Mouse (Mus musculus): ENCODE results near the gene Fto.

Fto gene

GRCm38 (mm10) chr8:91571978-91572377 is 258.7 kb downstream of the Fto start:
- no peak for DNase-seq

- no peak for DNase-seq
Observed at GRCm38 (mm10) chr8:91572630-91573029, 259.3 kb downstream of the Fto start.

- no peak for DNase-seq
Observed at GRCm38 (mm10) chr8:91575576-91575975, 262.3 kb downstream of the Fto start.

DNA sequence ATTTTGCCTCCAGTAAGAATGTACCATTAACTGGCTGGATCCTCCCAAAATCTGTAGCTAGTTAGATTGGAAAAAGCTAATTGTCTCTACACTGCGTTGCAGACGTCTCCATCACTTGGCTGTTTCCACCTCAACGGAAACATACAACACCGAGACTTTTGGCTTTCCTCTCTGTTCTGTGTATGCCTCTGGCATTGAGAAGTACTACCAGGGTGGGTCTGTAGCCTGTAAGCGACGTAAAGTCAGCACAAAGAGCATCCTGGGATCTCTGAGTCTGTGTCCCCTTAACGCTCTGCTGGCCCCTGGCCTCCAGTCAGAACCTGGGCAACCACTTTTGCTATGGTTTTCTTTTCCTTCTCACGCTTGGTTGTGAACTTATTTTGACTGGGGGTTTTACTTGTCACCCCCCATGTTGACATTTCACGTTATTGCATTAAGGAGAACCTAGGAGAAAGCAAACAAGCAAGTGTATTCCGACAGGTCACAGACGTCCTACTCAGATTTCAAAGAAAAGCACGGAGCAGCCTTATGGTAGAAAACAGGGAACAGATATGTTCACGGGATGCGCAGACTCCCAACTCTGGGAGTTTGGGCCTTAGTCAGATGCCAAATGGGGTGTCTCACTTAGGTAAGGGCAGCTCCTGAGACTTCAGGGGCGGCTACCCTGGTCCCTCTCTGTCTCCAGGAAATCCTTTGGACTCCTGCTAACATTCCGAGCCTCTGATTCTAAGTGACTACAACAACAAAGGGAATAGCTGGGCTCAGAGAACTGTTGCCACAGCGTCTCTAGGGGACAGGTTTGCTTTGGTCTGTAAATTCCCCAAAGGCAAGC is 263.0 kb downstream of the Fto start:
- no peak for DNase-seq

- no peak for DNase-seq
Observed at GRCm38 (mm10) chr8:91576918-91577241, 263.6 kb downstream of the Fto start.

- no peak for DNase-seq
Observed at GRCm38 (mm10) chr8:91577605-91578004, 264.3 kb downstream of the Fto start.

DNA sequence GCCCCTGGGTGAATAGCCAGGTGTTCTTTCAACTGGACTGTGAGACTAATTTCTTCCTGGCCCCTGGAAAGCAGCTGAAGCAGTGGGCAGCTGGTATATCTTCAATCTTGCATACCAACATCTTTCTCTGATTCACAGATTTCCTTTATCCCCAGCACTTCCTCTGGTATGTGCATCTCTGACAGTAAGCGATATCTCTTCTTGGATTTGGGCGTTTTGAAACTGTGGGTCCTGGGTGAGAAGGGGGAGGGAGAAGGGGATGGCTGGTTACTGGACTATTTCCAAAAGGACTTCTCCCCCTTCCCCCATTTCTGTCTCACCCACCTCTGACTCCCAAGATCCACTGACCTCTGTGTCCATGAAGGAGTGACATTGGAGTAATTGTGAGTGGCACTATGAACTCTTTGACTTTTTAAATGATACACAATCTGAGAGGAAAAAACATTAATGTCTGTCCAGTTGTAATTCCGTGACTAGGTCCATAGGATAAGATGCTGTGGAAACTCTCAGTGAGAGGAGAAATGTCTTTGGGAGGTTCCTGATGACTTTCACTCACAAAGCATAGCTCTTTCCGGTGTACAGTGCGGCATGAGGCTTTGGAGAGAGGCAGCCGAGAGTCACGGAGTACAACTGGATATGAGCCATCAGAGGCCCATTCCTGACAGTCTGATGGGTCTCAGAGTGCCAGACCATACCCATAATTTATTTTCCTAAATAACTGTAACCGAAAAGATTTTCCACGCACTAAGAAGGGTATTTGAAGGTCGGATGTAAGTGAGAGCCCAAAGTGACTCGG is 271.5 kb downstream of the Fto start:
- DNase-seq = no peak

DNA sequence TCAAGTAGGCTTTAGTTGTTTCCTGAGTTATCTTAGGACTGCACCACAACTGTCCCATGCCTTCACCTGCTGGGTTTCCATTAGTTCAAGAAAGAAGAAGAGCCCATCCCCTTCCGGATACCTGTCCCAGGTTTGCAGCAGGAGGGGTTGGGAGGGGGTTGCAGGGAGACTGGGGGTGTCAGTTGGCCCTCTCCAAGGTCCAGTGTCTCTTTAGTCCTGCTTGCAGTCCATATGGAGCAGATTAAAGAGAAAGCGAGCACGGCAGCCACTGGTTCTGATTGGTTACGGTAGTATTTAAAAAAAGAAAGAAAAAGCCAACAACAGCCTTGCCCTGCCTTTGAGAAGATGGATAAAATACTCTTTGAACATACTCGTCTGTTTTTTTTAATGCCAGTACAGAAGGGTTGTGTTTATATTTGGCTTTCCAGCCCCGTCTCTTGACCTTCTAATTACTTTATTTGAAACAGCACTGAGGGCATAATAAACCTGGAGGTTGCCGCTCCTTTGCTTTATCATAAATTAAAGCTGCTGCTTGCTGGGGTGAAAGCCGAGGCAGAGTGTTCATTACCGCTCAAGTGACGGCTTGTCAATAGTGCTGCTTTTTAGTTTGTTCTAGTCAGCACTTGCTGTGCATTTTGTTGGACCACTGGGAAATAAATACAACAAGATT is 279.2 kb downstream of the Fto start:
- no peak for DNase-seq

GRCm38 (mm10) chr8:91593202-91593781 is 280.0 kb downstream of the Fto start:
- no peak for DNase-seq

GRCm38 (mm10) chr8:91599349-91599837 is 286.1 kb downstream of the Fto start:
- DNase-seq = no peak

- DNase-seq = no peak
Observed at GRCm38 (mm10) chr8:91603751-91604150, 290.4 kb downstream of the Fto start.

GRCm38 (mm10) chr8:91605901-91606300 is 292.6 kb downstream of the Fto start:
- no peak for DNase-seq

DNA sequence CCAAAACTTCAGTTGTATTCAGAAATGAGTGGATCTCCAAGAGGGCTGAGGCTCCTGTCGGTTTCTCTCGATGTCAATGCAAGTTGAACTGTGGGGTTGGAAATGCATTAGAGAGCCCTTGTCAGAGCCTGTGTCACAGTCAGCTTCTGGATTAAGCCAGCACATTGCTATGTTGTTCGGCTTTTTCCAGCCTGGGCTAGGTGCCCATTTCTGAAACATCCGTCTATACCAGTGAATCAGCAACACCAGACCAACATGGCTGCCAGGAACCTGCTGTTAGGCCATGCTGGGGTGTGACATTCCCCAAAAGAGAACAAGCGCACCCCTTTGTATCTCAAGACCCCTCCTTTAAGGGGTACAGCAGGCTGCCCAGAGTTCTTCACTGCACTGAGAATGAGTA is 293.8 kb downstream of the Fto start:
- DNase-seq = no peak

- DNase-seq = no peak
Observed at GRCm38 (mm10) chr8:91611191-91611590, 297.9 kb downstream of the Fto start.

- no peak for DNase-seq
Observed at GRCm38 (mm10) chr8:91611723-91612362, 298.5 kb downstream of the Fto start.

DNA sequence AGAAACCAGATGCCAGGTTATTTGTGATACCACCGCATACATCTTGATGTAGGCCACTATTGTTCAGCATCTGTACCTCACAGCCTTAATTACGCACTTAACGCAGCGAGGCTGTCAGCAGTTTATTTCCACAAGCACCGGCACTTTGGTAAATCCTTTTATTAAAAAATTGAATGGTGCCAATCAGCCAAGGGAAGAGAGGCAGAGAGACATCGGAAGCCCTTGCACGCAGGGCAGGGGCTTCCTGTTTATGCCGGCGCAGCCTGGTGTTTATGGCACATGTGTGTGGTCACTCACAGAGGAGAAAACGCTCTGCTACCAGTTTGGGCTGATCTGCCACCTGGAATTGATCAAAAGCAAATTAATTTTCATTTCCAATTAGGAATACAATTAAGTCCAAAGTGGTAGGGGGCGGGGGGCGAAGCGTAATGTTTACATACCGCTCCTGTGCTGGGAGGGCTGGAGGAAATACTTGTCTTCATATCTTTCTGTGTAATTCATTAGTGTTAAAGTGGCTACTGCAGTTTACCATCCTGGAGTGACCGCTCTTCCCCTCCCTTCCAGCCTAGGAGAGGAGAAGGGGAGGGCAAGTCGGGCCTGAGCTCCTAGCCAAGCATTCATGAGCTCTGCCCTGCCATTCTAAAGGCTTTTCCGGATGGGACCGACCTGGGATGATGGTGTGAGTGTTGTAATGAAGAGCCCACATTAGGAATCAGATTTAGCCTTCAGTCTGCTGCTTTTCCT is 299.2 kb downstream of the Fto start:
- no peak for DNase-seq

- DNase-seq = no peak
Observed at GRCm38 (mm10) chr8:91613603-91614002, 300.3 kb downstream of the Fto start.

- no peak for DNase-seq
Observed at GRCm38 (mm10) chr8:91615196-91615595, 301.9 kb downstream of the Fto start.

DNA sequence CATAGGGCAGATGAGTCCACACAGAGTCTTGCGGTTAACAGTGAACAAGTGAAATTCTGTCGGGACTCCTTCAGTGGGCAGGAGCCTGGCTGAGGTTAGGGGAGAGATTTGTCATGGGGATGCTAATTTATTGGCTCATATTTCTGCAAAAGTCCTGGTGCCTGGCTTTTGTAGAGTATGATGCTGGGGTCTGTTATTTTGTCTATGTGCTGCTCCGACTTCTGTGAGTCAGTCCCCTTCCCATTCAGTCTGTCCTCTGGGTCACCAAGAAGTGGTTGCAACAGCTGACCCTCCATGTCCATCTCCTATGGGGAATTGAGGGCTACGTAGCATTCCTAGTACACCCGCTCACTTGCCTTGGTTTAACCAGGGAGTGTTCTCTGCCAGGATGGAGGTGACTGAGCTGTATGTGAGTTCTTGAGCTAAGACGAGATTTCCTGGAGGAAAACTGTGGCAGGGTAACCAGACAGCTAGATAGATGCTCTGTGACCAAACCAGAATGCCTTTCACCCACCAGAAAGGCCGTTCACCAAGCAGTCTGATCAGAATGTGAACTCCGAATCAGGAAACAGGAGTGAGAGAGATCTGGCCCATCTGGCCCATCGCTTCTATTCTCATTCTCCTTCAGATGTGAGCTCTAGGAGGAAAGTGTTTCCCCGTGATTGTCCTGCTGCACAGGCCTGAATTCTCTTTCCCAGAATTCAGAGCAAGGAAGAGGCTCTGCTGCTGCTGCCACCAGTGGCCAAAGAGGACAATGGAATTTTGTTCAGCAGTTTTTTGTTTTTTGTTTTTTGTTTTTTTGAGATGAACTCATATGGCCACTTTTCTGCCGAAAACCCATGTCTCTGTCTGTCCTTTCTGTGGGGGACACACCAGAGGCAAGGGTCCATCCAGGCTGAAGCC is 302.7 kb downstream of the Fto start:
- DNase-seq = no peak

DNA sequence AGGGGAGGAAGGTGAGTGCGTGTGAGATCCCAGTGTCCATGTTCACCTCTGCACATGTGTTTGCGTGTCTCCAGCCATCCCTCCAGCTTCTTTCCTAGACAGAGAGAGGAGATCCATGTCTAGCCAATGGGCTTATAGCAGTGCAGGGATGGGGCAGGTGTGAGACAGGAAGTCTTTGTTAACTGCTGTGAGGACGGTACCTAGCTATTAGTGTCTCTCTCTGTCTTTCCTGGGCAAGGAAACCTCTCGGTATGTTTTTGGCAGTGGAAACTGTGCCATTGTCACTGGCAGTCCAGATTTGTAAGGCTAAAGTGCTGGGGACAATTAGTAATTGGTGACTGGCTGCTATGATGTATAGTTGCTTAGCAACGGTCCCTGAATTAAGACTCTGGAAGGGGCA is 304.4 kb downstream of the Fto start:
- DNase-seq = no peak

DNA sequence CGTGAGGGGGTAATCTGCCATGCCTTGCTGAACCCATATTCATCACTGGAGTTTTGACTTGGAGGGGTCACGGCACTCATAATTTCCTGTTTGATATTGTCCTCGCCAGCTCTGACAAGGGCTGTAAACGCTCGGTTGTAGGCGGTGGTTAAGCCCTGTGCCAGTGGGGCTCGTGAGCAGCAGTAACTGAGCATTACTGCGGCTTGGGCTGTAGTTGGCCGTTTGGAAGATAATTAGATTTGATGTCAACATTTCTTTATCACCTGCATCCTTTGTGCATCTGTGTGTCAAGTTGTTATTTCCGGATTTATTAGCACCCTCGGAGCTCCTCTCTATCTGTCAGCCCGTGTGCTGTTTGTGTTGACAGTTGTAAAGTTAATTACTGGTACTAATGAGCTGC is 309.4 kb downstream of the Fto start:
- no peak for DNase-seq

Data from thymus, postnatal 25 days (tissue).